Mouse (Mus musculus) stomach, postnatal 0 days (tissue): ENCODE data around the gene Milr1.
"Not testable (repeated sequence)": the region's sequence is repeated elsewhere in the genome, so short reads cannot be mapped to it uniquely, and the experiment has no call there.

ENCODE experiments used
- CTCF ChIP-seq: IDR thresholded peaks from 2 replicates; pipeline ENCODE4 v1.5.1; 2016; ENCODE audit warnings: antibody characterized with exemption, low read depth, mild to moderate bottlenecking, moderate library complexity
- EP300 ChIP-seq: optimal IDR thresholded peaks from 2 replicates; pipeline ENCODE3; 2016; ENCODE audit warnings: antibody characterized with exemption

DNA sequence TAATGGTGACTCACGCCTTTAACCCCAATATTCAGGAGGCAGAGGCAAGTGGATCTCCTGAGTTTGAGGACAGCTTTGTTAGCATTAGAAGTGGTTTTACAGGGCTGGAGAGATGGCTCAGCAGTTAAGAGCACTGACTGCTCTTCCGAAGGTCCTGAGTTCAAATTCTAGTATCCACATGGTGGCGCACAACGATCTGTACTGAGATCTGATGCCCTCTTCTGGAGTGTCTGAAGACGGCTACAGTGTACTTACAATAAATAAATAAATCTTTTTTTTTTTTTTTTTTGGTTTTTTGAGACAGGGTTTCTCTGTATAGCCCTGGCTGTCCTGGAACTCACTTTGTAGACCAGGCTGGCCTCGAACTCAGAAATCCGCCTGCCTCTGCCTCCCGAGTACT lies 10.3 kb upstream of the Milr1 start:
- not testable (repeated sequence) for TF ChIP-seq EP300
- TF ChIP-seq CTCF: peak; percentile 21; the same call in 1 of the 2 replicates
